Mouse (Mus musculus): ENCODE data around the gene Pola2. TPM values are rescaled to one million over a fixed set of nuclear protein-coding genes. Genes with fewer than 3 reads are reported as not detected.

Gene Pola2
- polyA plus RNA-seq, 1 experiment from 2014 or later = 35.8 TPM

- WGBS = 9% methylated on average over 4 of the region's 4 CpGs
- Histone ChIP-seq H3K9ac (no peak overlapping the region), H3K27ac (0 out of 2 replicates have a peak overlapping the region, but pooled peaks have one; percentile 4), H3K9me3 (replicated peaks) (no peaks in the 10 kb centered on the region), H3K4me1 (replicated peaks) (peaks cover 28% of the 10 kb centered on the region), H3K4me2 (no peak overlapping the region), H3K4me3 (no peak overlapping the region), H3K27me3 (no peaks in the 10 kb centered on the region), H3K36me3 (peaks cover 3% of the 10 kb centered on the region; the same call in 1 of the 2 replicates)
- ATAC-seq (replicated peaks; ENCODE audit: insufficient number of reproducible peaks, insufficient read depth, low FRiP score, low read depth) = no peak
Observed at GRCm38 (mm10) chr19:5965280-5965679, 1.3 kb upstream of the Pola2 start.

GRCm38 (mm10) chr19:5964804-5965203 lies 802 bp upstream of the Pola2 start:
- peaks cover 28% of the 10 kb centered on the region for H3K4me1 ChIP-seq (replicated peaks)
- no peaks in the 10 kb centered on the region for H3K9me3 ChIP-seq (replicated peaks)
- H3K9ac ChIP-seq = peak overlapping the region; percentile 84
- no peak for ATAC-seq (replicated peaks; ENCODE audit: insufficient number of reproducible peaks, insufficient read depth, low FRiP score, low read depth)
- peak overlapping the region; percentile 79 for H3K4me3 ChIP-seq
- peaks cover 3% of the 10 kb centered on the region; the same call in 1 of the 2 replicates for H3K36me3 ChIP-seq
- WGBS = 86% methylated on average over 2 of the region's 2 CpGs
- H3K4me2 ChIP-seq = peak overlapping the region; percentile 91
- H3K27ac ChIP-seq = peak overlapping the region; percentile 4; the same call in 1 of the 2 replicates
- H3K27me3 ChIP-seq = no peaks in the 10 kb centered on the region

- 8% methylated on average over 1 of the region's 1 CpGs for WGBS
Observed at GRCm38 (mm10) chr19:5962651-5963050, 1.4 kb downstream of the Pola2 start.

GRCm38 (mm10) chr19:5957371-5957770 lies 6.6 kb downstream of the Pola2 start:
- 88% methylated on average over 5 of the region's 5 CpGs for WGBS
- H3K4me2 ChIP-seq = no peak overlapping the region
- peaks cover 18% of the 10 kb centered on the region; the same call in 1 of the 2 replicates for H3K36me3 ChIP-seq
- H3K4me3 ChIP-seq = no peak overlapping the region
- H3K9me3 ChIP-seq (replicated peaks) = no peaks in the 10 kb centered on the region
- no peaks in the 10 kb centered on the region for H3K27me3 ChIP-seq
- H3K27ac ChIP-seq = no peak overlapping the region
- peaks cover 42% of the 10 kb centered on the region for H3K4me1 ChIP-seq (replicated peaks)
- H3K9ac ChIP-seq = no peak overlapping the region
- no peak for ATAC-seq (replicated peaks; ENCODE audit: insufficient number of reproducible peaks, insufficient read depth, low FRiP score, low read depth)

More at GRCm38 (mm10) chr19:5962651-5963050, 1.4 kb downstream of the Pola2 start:
- Histone ChIP-seq H3K9me3 (replicated peaks) (no peaks in the 10 kb centered on the region), H3K36me3 (peaks cover 18% of the 10 kb centered on the region; the same call in 1 of the 2 replicates), H3K4me1 (replicated peaks) (peaks cover 28% of the 10 kb centered on the region), H3K27ac (no peak overlapping the region), H3K9ac (peak overlapping the region; percentile 84), H3K4me3 (peak overlapping the region; percentile 79), H3K27me3 (no peaks in the 10 kb centered on the region), H3K4me2 (peak overlapping the region; percentile 91)
- no peak for ATAC-seq (replicated peaks; ENCODE audit: insufficient number of reproducible peaks, insufficient read depth, low FRiP score, low read depth)

GRCm38 (mm10) chr19:5956685-5957084 lies 7.3 kb downstream of the Pola2 start:
- H3K4me3 ChIP-seq = no peak overlapping the region
- H3K27me3 ChIP-seq = no peaks in the 10 kb centered on the region
- H3K4me1 ChIP-seq (replicated peaks) = peaks cover 46% of the 10 kb centered on the region
- H3K9me3 ChIP-seq (replicated peaks) = no peaks in the 10 kb centered on the region
- H3K9ac ChIP-seq = no peak overlapping the region
- peak overlapping the region; percentile 46; the same call in 1 of the 2 replicates for H3K4me2 ChIP-seq
- 18% methylated on average over 3 of the region's 3 CpGs for WGBS
- ATAC-seq (replicated peaks; ENCODE audit: insufficient number of reproducible peaks, insufficient read depth, low FRiP score, low read depth) = no peak; the same call in 1 of the 2 replicates
- peaks cover 18% of the 10 kb centered on the region; the same call in 1 of the 2 replicates for H3K36me3 ChIP-seq
- H3K27ac ChIP-seq = peak overlapping the region; percentile 77

- Histone ChIP-seq H3K27ac (peak overlapping the region; percentile 77), H3K4me3 (peak overlapping the region; percentile 19), H3K27me3 (no peaks in the 10 kb centered on the region), H3K9me3 (replicated peaks) (no peaks in the 10 kb centered on the region), H3K36me3 (peaks cover 14% of the 10 kb centered on the region; the same call in 1 of the 2 replicates), H3K4me2 (peak overlapping the region; percentile 46), H3K4me1 (replicated peaks) (peaks cover 47% of the 10 kb centered on the region), H3K9ac (no peak overlapping the region)
- peak; percentile 9; the same call in 1 of the 2 replicates for ATAC-seq (replicated peaks; ENCODE audit: insufficient number of reproducible peaks, insufficient read depth, low FRiP score, low read depth)
- WGBS = 53% methylated on average over 28 of the region's 28 CpGs
Observed at GRCm38 (mm10) chr19:5955704-5956670, 8.0 kb downstream of the Pola2 start.

- H3K4me3 ChIP-seq = no peak overlapping the region
- no peaks in the 10 kb centered on the region for H3K9me3 ChIP-seq (replicated peaks)
- H3K27ac ChIP-seq = peak overlapping the region; percentile 77
- 84% methylated on average over 10 of the region's 10 CpGs for WGBS
- H3K27me3 ChIP-seq = no peaks in the 10 kb centered on the region
- peaks cover 47% of the 10 kb centered on the region for H3K4me1 ChIP-seq (replicated peaks)
- ATAC-seq (replicated peaks; ENCODE audit: insufficient number of reproducible peaks, insufficient read depth, low FRiP score, low read depth) = no peak
- no peak overlapping the region for H3K4me2 ChIP-seq
- peaks cover 25% of the 10 kb centered on the region for H3K36me3 ChIP-seq
- H3K9ac ChIP-seq = no peak overlapping the region
Observed at GRCm38 (mm10) chr19:5954936-5955335, 9.1 kb downstream of the Pola2 start.

GRCm38 (mm10) chr19:5954031-5954710 lies 9.8 kb downstream of the Pola2 start:
- no peak overlapping the region for H3K4me3 ChIP-seq
- no peak for ATAC-seq (replicated peaks; ENCODE audit: insufficient number of reproducible peaks, insufficient read depth, low FRiP score, low read depth)
- no peak overlapping the region for H3K4me2 ChIP-seq
- H3K27ac ChIP-seq = peak overlapping the region; percentile 77; the same call in 1 of the 2 replicates
- WGBS = 72% methylated on average over 22 of the region's 22 CpGs
- H3K9me3 ChIP-seq (replicated peaks) = no peaks in the 10 kb centered on the region
- peaks cover 47% of the 10 kb centered on the region for H3K4me1 ChIP-seq (replicated peaks)
- H3K9ac ChIP-seq = no peak overlapping the region
- H3K36me3 ChIP-seq = peaks cover 22% of the 10 kb centered on the region
- no peaks in the 10 kb centered on the region for H3K27me3 ChIP-seq

- 68% methylated on average over 19 of the region's 19 CpGs for WGBS
- no peaks in the 10 kb centered on the region for H3K27me3 ChIP-seq
- peak overlapping the region; percentile 89 for H3K27ac ChIP-seq
- no peak overlapping the region for H3K4me2 ChIP-seq
- no peak overlapping the region for H3K4me3 ChIP-seq
- no peak overlapping the region for H3K9ac ChIP-seq
- H3K9me3 ChIP-seq (replicated peaks) = no peaks in the 10 kb centered on the region
- no peak for ATAC-seq (replicated peaks; ENCODE audit: insufficient number of reproducible peaks, insufficient read depth, low FRiP score, low read depth)
- H3K36me3 ChIP-seq = peaks cover 18% of the 10 kb centered on the region
- H3K4me1 ChIP-seq (replicated peaks) = peaks cover 47% of the 10 kb centered on the region
Observed at GRCm38 (mm10) chr19:5953201-5953770, 10.7 kb downstream of the Pola2 start.

GRCm38 (mm10) chr19:5952071-5952691 lies 11.8 kb downstream of the Pola2 start:
- Histone ChIP-seq H3K4me1 (replicated peaks) (peaks cover 47% of the 10 kb centered on the region), H3K36me3 (peaks cover 18% of the 10 kb centered on the region), H3K4me2 (peak overlapping the region; percentile 44), H3K9ac (peak overlapping the region; percentile 17; the same call in 1 of the 2 replicates), H3K27me3 (no peaks in the 10 kb centered on the region), H3K4me3 (peak overlapping the region; percentile 18), H3K27ac (peak overlapping the region; percentile 89), H3K9me3 (replicated peaks) (no peaks in the 10 kb centered on the region)
- peak; percentile 65 for ATAC-seq (replicated peaks; ENCODE audit: insufficient number of reproducible peaks, insufficient read depth, low FRiP score, low read depth)
- 36% methylated on average over 13 of the region's 13 CpGs for WGBS

All from heart, embryonic 15.5 days (tissue).